Mouse (Mus musculus) myocyte (in vitro differentiated cells): ENCODE results near the gene Irf3. TPM values are rescaled to one million over a fixed set of nuclear protein-coding genes. Genes with fewer than 3 reads are reported as not detected.

Experiments
- H3K27me3 ChIP-seq: one replicate; pipeline ENCODE4 v1.6.1; 2011; ENCODE audit not compliant: control insufficient read depth, insufficient read depth, insufficient read length
- H3K36me3 ChIP-seq: one replicate; pipeline ENCODE4 v1.6.1; 2011; ENCODE audit not compliant: control insufficient read depth, insufficient read depth
- H3K4me2 ChIP-seq: one replicate; pipeline ENCODE4 v1.6.1; 2011; ENCODE audit warnings: low read depth, control low read depth
- H3K4me3 ChIP-seq: one replicate; pipeline ENCODE4 v1.5.1; 2011; ENCODE audit warnings: mild to moderate bottlenecking, control low read depth, moderate library complexity
- H3K79me2 ChIP-seq: one replicate; pipeline ENCODE4 v1.6.1; 2011; ENCODE audit not compliant: control insufficient read depth, insufficient read depth
- H3ac ChIP-seq: one replicate; pipeline ENCODE4 v1.6.1; 2011; ENCODE audit not compliant: control insufficient read depth, insufficient read length
- CEBPB ChIP-seq: IDR thresholded peaks from 2 replicates; pipeline ENCODE4 v1.6.1; 2011; ENCODE audit warnings: mild to moderate bottlenecking, moderate library complexity; ENCODE audit not compliant: poor library complexity, insufficient read depth, severe bottlenecking
- E2F4 ChIP-seq: IDR thresholded peaks from one replicate; pipeline ENCODE4 v1.6.1; 2011; ENCODE audit warnings: mild to moderate bottlenecking, control low read depth, moderate library complexity; ENCODE audit not compliant: insufficient read depth
- MAX ChIP-seq: IDR thresholded peaks from one replicate; pipeline ENCODE4 v1.6.1; 2011; ENCODE audit warnings: low read depth, mild to moderate bottlenecking, control low read depth
- MYOD1 ChIP-seq, 3 experiments: IDR thresholded peaks; one replicate each; pipeline ENCODE4 v1.6.1; 2011; ENCODE audit warnings: control low read depth in 2 of 3, low read depth in 2 of 3, mild to moderate bottlenecking in 2 of 3, moderate library complexity in 1 of 3; ENCODE audit not compliant: insufficient read length in 2 of 3, control insufficient read depth in 1 of 3
- MYOG ChIP-seq, 3 experiments: IDR thresholded peaks; one replicate each; pipeline ENCODE4 v1.6.1; 2011; ENCODE audit warnings: control low read depth in 2 of 3, low read depth in 2 of 3, mild to moderate bottlenecking in 2 of 3; ENCODE audit not compliant: insufficient read length in 2 of 3, control insufficient read depth in 1 of 3, insufficient read depth in 1 of 3
- POLR2A ChIP-seq: IDR thresholded peaks from one replicate; pipeline ENCODE4 v1.6.1; 2011; ENCODE audit warnings: low read depth, mild to moderate bottlenecking, control low read depth, moderate library complexity; ENCODE audit not compliant: insufficient read length
- POLR2AphosphoS2 ChIP-seq: IDR thresholded peaks from one replicate; pipeline ENCODE4 v1.6.1; 2011; ENCODE audit warnings: low read depth, control low read depth; ENCODE audit not compliant: insufficient read length
- REST ChIP-seq: IDR thresholded peaks from one replicate; pipeline ENCODE4 v1.6.1; 2011; ENCODE audit warnings: mild to moderate bottlenecking, control low read depth, moderate library complexity; ENCODE audit not compliant: insufficient read depth, insufficient read length
- SRF ChIP-seq: IDR thresholded peaks from one replicate; pipeline ENCODE4 v1.6.1; 2011; ENCODE audit warnings: low read depth; ENCODE audit not compliant: control insufficient read depth, insufficient read length
- TCF12 ChIP-seq: IDR thresholded peaks from one replicate; pipeline ENCODE4 v1.6.1; 2011; ENCODE audit warnings: mild to moderate bottlenecking, control low read depth; ENCODE audit not compliant: poor library complexity, insufficient read depth, severe bottlenecking
- TCF3 ChIP-seq: IDR thresholded peaks from one replicate; pipeline ENCODE4 v1.6.1; 2011; ENCODE audit warnings: low read depth, control low read depth; ENCODE audit not compliant: insufficient read length
- USF1 ChIP-seq: IDR thresholded peaks from one replicate; pipeline ENCODE4 v1.6.1; 2011; ENCODE audit warnings: low read depth, mild to moderate bottlenecking, control low read depth, moderate library complexity
- polyA plus RNA-seq: library from polyadenylated mRNA; unstranded; fragments of >200 nt; fragmentation: generic; extraction: Trizol; gene quantifications from one replicate; pipeline ENCODE4 v1.2.1, GENCODE M21; 2012; ENCODE audit warnings: missing spikeins

Irf3 gene
- polyA plus RNA-seq, 1 experiment: 45.1 TPM

DNA sequence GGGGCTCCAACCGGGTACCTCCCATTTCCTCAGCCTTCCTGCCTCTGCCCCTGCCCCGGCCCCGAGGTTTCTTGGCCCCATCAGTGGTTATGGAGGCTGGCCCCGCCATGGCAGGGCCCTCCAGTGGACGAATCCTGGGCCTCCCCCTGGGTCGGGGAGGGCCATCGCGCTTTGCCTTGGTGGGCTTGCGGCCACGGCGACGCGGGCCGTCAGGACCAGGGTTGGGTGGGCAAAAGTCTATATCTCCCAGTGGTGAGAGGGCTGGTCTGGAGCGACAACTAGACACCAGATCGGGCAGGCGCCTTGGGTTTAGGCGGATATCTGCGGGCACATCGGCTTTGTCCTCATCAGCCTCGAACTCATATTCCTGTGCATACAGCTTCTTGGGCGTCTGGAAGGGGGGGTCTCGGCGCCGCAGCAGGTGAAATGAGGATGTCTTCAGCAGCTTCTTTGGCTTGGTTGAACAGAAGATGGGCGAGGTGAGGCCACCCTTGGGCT, 49.5 kb downstream of the Irf3 start:
- no peak for TF ChIP-seq TCF12
- no peak for TF ChIP-seq SRF
- TF ChIP-seq MAX: no peak
- no peak for TF ChIP-seq POLR2AphosphoS2
- no peak for TF ChIP-seq POLR2A
- TF ChIP-seq MYOG (IDR thresholded peaks at IDR 0.05; ENCODE audit: control insufficient read depth in 1 of 3, insufficient read depth in 1 of 3, insufficient read length in 2 of 3, low read depth in 2 of 3): no peak
- TF ChIP-seq REST: no peak
- TF ChIP-seq E2F4: no peak
- TF ChIP-seq CEBPB: no peak
- no peak for TF ChIP-seq USF1
- no peak for TF ChIP-seq MYOD1 (IDR thresholded peaks at IDR 0.05; ENCODE audit: control insufficient read depth in 1 of 3, insufficient read length in 2 of 3, low read depth in 2 of 3)
- H3ac ChIP-seq: no peak overlapping the region

DNA sequence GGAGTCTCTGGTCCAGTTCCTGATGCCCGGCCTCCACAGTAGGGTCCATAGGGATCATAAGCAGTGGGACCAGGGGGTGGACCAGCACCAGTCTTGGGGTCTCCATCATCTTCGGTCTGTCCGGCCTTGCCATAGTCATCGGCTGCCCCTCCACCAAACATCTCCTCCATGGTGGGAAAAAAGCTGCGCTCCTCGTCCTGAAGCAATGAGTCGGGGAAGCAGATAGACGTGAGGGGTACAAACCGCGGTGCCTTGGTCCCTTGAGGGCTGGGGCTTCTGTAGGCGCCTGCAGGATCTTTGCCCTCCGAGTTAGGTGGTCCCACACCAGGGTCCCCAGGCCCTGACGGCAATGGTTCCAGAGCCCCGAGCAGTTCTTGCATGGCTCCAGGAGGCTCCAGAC, 50.0 kb downstream of the Irf3 start:
- peaks cover 9% of the 10 kb centered on the region for H3K36me3 ChIP-seq
- H3ac ChIP-seq: no peak overlapping the region
- H3K4me3 ChIP-seq: no peak overlapping the region
- H3K27me3 ChIP-seq: no peaks in the 10 kb centered on the region
- TF ChIP-seq REST (no peak), CEBPB (no peak), MYOD1 (IDR thresholded peaks at IDR 0.05; ENCODE audit: control insufficient read depth in 1 of 3, insufficient read length in 2 of 3, low read depth in 2 of 3) (no peak), E2F4 (no peak), USF1 (no peak), MYOG (IDR thresholded peaks at IDR 0.05; ENCODE audit: control insufficient read depth in 1 of 3, insufficient read depth in 1 of 3, insufficient read length in 2 of 3, low read depth in 2 of 3) (no peak), MAX (no peak), SRF (no peak), POLR2AphosphoS2 (no peak), POLR2A (no peak), TCF3 (no peak), TCF12 (no peak)
- no peak overlapping the region for H3K4me2 ChIP-seq
- peaks cover 13% of the 10 kb centered on the region for H3K79me2 ChIP-seq

More for the DNA sequence above, 49.5 kb downstream of the Irf3 start:
- no peaks in the 10 kb centered on the region for H3K27me3 ChIP-seq
- peaks cover 9% of the 10 kb centered on the region for H3K36me3 ChIP-seq
- H3K4me3 ChIP-seq: no peak overlapping the region
- H3K4me2 ChIP-seq: no peak overlapping the region
- peaks cover 9% of the 10 kb centered on the region for H3K79me2 ChIP-seq

DNA sequence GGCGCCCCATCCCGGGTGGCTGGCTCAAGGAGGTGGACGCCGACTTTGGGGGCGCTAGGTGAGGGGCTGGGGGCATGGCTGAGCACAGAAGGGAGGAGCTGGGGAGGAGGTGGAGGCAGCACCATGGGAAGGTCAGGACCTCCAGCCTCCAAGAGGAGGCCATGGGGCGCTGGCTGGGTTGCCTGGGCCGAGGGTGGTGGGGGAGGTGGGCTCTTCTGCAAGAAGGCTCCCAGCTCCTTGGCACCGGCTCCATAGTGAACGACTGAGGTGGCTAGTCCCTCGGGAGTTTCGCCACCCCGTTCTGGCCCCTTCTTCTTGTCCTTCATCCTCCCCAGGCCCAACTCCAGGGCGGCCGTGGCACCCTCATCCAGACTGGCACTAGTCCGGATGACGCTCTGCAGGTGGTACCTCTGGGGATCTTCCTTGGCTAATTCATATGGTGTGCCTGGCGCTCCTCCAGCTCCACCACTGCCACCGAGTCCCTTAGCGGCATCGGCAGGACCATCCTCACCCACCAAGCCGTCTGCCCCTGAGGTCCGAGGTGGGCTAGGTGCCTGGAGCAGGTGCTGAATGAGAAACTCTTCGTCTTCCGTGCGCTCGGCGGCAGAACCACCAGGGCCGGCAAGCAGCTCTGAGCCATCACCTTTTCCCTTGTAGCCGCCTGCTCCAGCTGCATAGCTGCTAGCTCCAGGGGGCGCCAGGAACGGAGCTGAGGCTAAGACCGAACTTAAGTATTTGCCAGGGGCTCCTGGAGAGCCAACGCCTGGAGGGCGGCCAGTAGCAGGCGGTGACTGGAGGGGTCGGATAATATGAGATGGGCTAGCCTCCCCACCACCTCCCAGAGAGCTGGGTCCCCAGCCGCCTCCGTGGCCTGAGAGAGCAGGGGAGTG, 50.8 kb downstream of the Irf3 start:
- peaks cover 9% of the 10 kb centered on the region for H3K36me3 ChIP-seq

GRCm38 (mm10) chr7:45048923-45049657, 51.6 kb downstream of the Irf3 start:
- Histone ChIP-seq H3K4me2 (no peak overlapping the region), H3K4me3 (no peak overlapping the region), H3K36me3 (peaks cover 4% of the 10 kb centered on the region), H3ac (no peak overlapping the region), H3K79me2 (peaks cover 13% of the 10 kb centered on the region), H3K27me3 (no peaks in the 10 kb centered on the region)
- TF ChIP-seq TCF3 (no peak), USF1 (no peak), MAX (no peak), REST (no peak), CEBPB (no peak), MYOG (IDR thresholded peaks at IDR 0.05; ENCODE audit: control insufficient read depth in 1 of 3, insufficient read depth in 1 of 3, insufficient read length in 2 of 3, low read depth in 2 of 3) (no peak), POLR2AphosphoS2 (no peak), E2F4 (no peak)

More for the DNA sequence above, 50.8 kb downstream of the Irf3 start:
- no peak overlapping the region for H3ac ChIP-seq
- no peak overlapping the region for H3K4me2 ChIP-seq
- TF ChIP-seq USF1 (no peak), TCF12 (no peak), MYOG (IDR thresholded peaks at IDR 0.05; ENCODE audit: control insufficient read depth in 1 of 3, insufficient read depth in 1 of 3, insufficient read length in 2 of 3, low read depth in 2 of 3) (no peak)
- H3K4me3 ChIP-seq: no peak overlapping the region
- H3K79me2 ChIP-seq: peaks cover 13% of the 10 kb centered on the region
- no peaks in the 10 kb centered on the region for H3K27me3 ChIP-seq
